Mouse (Mus musculus) CH12.LX (cell line): ENCODE measurements around the gene Xiap. TPM values are rescaled to one million over a fixed set of nuclear protein-coding genes. Genes with fewer than 3 reads are reported as not detected.

ENCODE experiments used
- DNase-seq: peaks from one replicate; pipeline ENCODE4 v3.0.0-alpha.2; 2013; ENCODE audit errors: extremely low read depth
- H3K27ac ChIP-seq: 2 replicates; pipeline ENCODE4 v1.5.1; 2012; ENCODE audit warnings: low read depth, mild to moderate bottlenecking, control low read depth, moderate library complexity; ENCODE audit not compliant: insufficient read depth
- H3K27me3 ChIP-seq: replicated peaks from 2 replicates; pipeline ENCODE3; 2012; ENCODE audit warnings: inconsistent platforms
- H3K36me3 ChIP-seq, 2 experiments: replicated peaks in 1 of 2; 2 replicates each; pipeline versions ENCODE3 to v1.6.1; 2012; ENCODE audit warnings: inconsistent platforms in 1 of 2, low read length in 1 of 2, mild to moderate bottlenecking in 1 of 2, mixed read lengths in 1 of 2, moderate library complexity in 1 of 2; ENCODE audit not compliant: control insufficient read depth in 1 of 2, insufficient read depth in 1 of 2
- H3K4me1 ChIP-seq, 2 experiments: 2 replicates each; pipeline ENCODE4 v1.6.1; 2012; ENCODE audit warnings: inconsistent platforms in 1 of 2, moderate library complexity in 1 of 2; ENCODE audit not compliant: insufficient read depth in 2 of 2, control insufficient read depth in 1 of 2
- H3K4me2 ChIP-seq: 2 replicates; pipeline ENCODE4 v1.6.1; 2012; ENCODE audit warnings: low read depth, mild to moderate bottlenecking, control low read depth; ENCODE audit not compliant: poor library complexity, insufficient read depth, severe bottlenecking
- H3K4me3 ChIP-seq, 3 experiments: fragments of 150-350 bp in 1 of 3; sonication (generic) in 1 of 3; replicated peaks in 1 of 3; 2 replicates each; pipeline versions ENCODE3 to v1.5.1; 2011 to 2012; ENCODE audit warnings: low read depth in 2 of 3, low read length in 2 of 3, mild to moderate bottlenecking in 2 of 3, moderate library complexity in 2 of 3, control low read depth in 1 of 3, improper control_type of control experiment in 1 of 3, inconsistent platforms in 1 of 3, mixed read lengths in 1 of 3; ENCODE audit not compliant: poor library complexity in 1 of 3
- H3K79me2 ChIP-seq: replicated peaks from 2 replicates; pipeline ENCODE4 v1.6.1; 2012; ENCODE audit warnings: mild to moderate bottlenecking, moderate library complexity; ENCODE audit not compliant: control insufficient read depth, poor library complexity, insufficient read depth, severe bottlenecking; ENCODE audit errors: extremely low read depth
- H3K9ac ChIP-seq: 2 replicates; pipeline ENCODE4 v1.6.1; 2012; ENCODE audit warnings: low read depth, mild to moderate bottlenecking, control low read depth, moderate library complexity; ENCODE audit not compliant: insufficient read depth
- H3K9me3 ChIP-seq: replicated peaks from 2 replicates; pipeline ENCODE3; 2012; ENCODE audit warnings: low read length, inconsistent platforms, mixed read lengths
- CTCF ChIP-seq, 2 experiments: IDR thresholded peaks in 1 of 2; conservative IDR thresholded peaks in 1 of 2; 2 replicates each; pipeline ENCODE4 v1.5.1; 2011 to 2012; ENCODE audit warnings: low read depth in 2 of 2, low read length in 2 of 2, improper control_type of control experiment in 1 of 2, inconsistent platforms in 1 of 2, mild to moderate bottlenecking in 1 of 2, moderate library complexity in 1 of 2
- ELF1 ChIP-seq: IDR thresholded peaks from 2 replicates; pipeline ENCODE4 v1.6.1; 2014; ENCODE audit warnings: low read depth, mild to moderate bottlenecking, inconsistent platforms, low read length, improper control_type of control experiment
- JUN ChIP-seq: IDR thresholded peaks from 2 replicates; pipeline ENCODE4 v1.6.1; 2011; ENCODE audit warnings: low read depth, mild to moderate bottlenecking, low read length, improper control_type of control experiment, moderate library complexity; ENCODE audit not compliant: insufficient read depth
- JUND ChIP-seq: conservative IDR thresholded peaks from 2 replicates; pipeline ENCODE4 v1.6.1; 2011; ENCODE audit warnings: low read depth, low read length, improper control_type of control experiment
- MAFK ChIP-seq: IDR thresholded peaks from 2 replicates; pipeline ENCODE4 v1.6.1; 2011; ENCODE audit warnings: low read length, improper control_type of control experiment; ENCODE audit not compliant: insufficient replicate concordance
- MAZ ChIP-seq: IDR thresholded peaks from 2 replicates; pipeline ENCODE4 v1.6.1; 2012; ENCODE audit warnings: low read depth, mild to moderate bottlenecking, inconsistent platforms, low read length, improper control_type of control experiment, moderate library complexity
- MEF2A ChIP-seq: IDR thresholded peaks from 2 replicates; pipeline ENCODE4 v1.6.1; 2014; ENCODE audit warnings: low read depth, mild to moderate bottlenecking, inconsistent platforms, low read length, improper control_type of control experiment, borderline replicate concordance
- NELFE ChIP-seq: IDR thresholded peaks from 2 replicates; pipeline ENCODE4 v1.6.1; 2011; ENCODE audit warnings: low read depth, low read length, improper control_type of control experiment
- RAD21 ChIP-seq: IDR thresholded peaks from 2 replicates; pipeline ENCODE4 v1.6.1; 2011; ENCODE audit warnings: low read depth, mild to moderate bottlenecking, low read length, improper control_type of control experiment, moderate library complexity
- SMC3 ChIP-seq: IDR thresholded peaks from 2 replicates; pipeline ENCODE4 v1.6.1; 2011; ENCODE audit warnings: low read depth, low read length, improper control_type of control experiment
- TBP ChIP-seq: conservative IDR thresholded peaks from 2 replicates; pipeline ENCODE4 v1.6.1; 2011; ENCODE audit warnings: low read depth, low read length, improper control_type of control experiment
- UBTF ChIP-seq: IDR thresholded peaks from 2 replicates; pipeline ENCODE4 v1.6.1; 2012; ENCODE audit warnings: low read depth, mild to moderate bottlenecking, inconsistent platforms, low read length, improper control_type of control experiment, moderate library complexity
- ZKSCAN1 ChIP-seq: IDR thresholded peaks from 2 replicates; pipeline ENCODE4 v1.6.1; 2012; ENCODE audit warnings: low read depth, inconsistent platforms, low read length, improper control_type of control experiment, borderline replicate concordance
- ZMIZ1 ChIP-seq: IDR thresholded peaks from 2 replicates; pipeline ENCODE4 v1.6.1; 2012; ENCODE audit warnings: low read depth, mild to moderate bottlenecking, inconsistent platforms, low read length, improper control_type of control experiment
- dilution Hi-C: fragments of 300-500 bp; cut with MboI; formaldehyde crosslinking; loops from 2 replicates; pipeline ENCODE4 v1.14.3; 2020; ENCODE audit warnings: low sequenced_read_pairs; ENCODE audit not compliant: extremely low pct_unique_long_range_greater_than_20kb, extremely low pct_ligation_motif_present
- in situ Hi-C: fragments of 300-500 bp; cut with MboI; formaldehyde crosslinking; loops from 3 replicates; pipeline ENCODE4 v1.14.3; 2019; ENCODE audit warnings: low sequenced_read_pairs, low pct_ligation_motif_present, low pct_unique_long_range_greater_than_20kb, mixed read lengths
- polyA plus RNA-seq: library from polyadenylated mRNA; unstranded; fragments of >175 nt; gene quantifications from 2 replicates; pipeline ENCODE4 v1.2.1, GENCODE M21; 2012; ENCODE audit warnings: low read depth; ENCODE audit not compliant: insufficient read length
- total RNA-seq, 2 experiments: library from RNA; depleted of rRNA; stranded (reverse); fragments of 300-350 nt in 1 of 2; fragments of >200 nt in 1 of 2; gene quantifications; 2 replicates each; pipeline ENCODE4 v1.2.3; 2012 to 2014

The Xiap gene
- total and polyA plus RNA-seq, 3 experiments, result 11.7 to 26.7 (median 17.9) TPM

DNA sequence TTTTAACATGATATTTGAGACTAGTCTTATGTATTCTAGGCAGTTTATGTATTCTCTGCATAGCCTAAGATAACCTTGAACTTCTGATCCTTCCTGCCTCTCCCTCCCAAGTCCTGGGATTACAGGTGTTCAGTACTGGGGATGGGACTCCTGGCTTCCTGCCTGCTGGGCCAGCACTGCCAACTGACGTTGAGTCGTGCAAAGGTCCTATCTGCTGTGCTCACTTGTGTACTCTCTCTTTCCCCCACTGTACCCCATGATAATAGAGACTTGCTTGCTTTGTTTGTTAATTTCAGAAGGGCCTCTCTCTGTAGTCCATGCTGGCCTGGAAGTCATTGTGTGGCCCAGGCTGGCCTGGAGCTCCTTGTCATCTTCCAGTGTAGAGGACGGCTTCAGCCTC, 45.7 kb upstream of the Xiap start:
- H3K4me2 ChIP-seq, result no peak overlapping the region
- in situ Hi-C loops, result no loop called here
- H3K36me3 ChIP-seq, result no peaks in the 10 kb centered on the region
- no peak overlapping the region for H3K9ac ChIP-seq
- H3K9me3 ChIP-seq, result no peaks in the 10 kb centered on the region
- no peak for TF ChIP-seq TBP
- no peak for TF ChIP-seq ZKSCAN1
- no peak for TF ChIP-seq UBTF
- TF ChIP-seq ELF1, result no peak
- TF ChIP-seq, all 38 proteins: peak for 0
- Histone ChIP-seq H3K4me3 (no peak overlapping the region), H3K27ac (no peak overlapping the region), H3K4me1 (peaks cover 3 to 8% of the 10 kb centered on the region in 2 experiments; a peak in 3 of 4 replicates), H3K79me2 (no peaks in the 10 kb centered on the region), H3K27me3 (no peaks in the 10 kb centered on the region)
- dilution Hi-C loops, result no loop called here
- no peak for DNase-seq

GRCm38 (mm10) chrX:42014502-42014901, 45.0 kb upstream of the Xiap start:
- no peaks in the 10 kb centered on the region for H3K9me3 ChIP-seq
- H3K4me1 ChIP-seq, result peaks cover 3 to 8% of the 10 kb centered on the region in 2 experiments; a peak in 3 of 4 replicates
- no peak overlapping the region for H3K4me3 ChIP-seq
- dilution Hi-C loops, result no loop called here
- in situ Hi-C loops, result no loop called here
- H3K4me2 ChIP-seq, result no peak overlapping the region
- no peak overlapping the region for H3K27ac ChIP-seq
- no peak for DNase-seq
- no peaks in the 10 kb centered on the region for H3K79me2 ChIP-seq
- no peaks in the 10 kb centered on the region for H3K36me3 ChIP-seq
- H3K9ac ChIP-seq, result no peak overlapping the region
- TF ChIP-seq JUN, result no peak
- no peak for TF ChIP-seq JUND
- TF ChIP-seq MEF2A, result no peak
- no peak for TF ChIP-seq NELFE
- TF ChIP-seq MAFK, result no peak
- no peak for TF ChIP-seq ELF1
- TF ChIP-seq SMC3, result no peak
- TF ChIP-seq ZMIZ1, result no peak
- no peaks in the 10 kb centered on the region for H3K27me3 ChIP-seq

DNA sequence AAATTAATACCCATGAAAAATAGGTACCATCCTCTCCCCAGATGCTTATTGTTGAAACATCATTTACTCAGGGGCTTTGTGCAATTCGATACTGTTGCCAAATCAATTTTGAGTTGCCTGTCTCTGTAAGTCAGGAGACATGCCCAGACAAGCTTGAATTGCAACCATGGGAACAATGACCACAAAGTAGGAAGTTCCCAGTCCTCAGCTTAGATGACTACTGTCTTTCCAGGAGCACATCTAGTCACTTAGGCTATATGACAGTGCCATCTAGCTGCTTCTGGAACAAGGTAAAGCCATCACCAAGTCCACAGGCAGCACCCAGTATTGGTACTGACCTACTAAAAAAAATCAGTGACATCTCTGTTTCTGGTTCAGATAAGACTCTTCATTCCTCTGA, 41.4 kb upstream of the Xiap start:
- dilution Hi-C loops, result no loop called here
- Histone ChIP-seq H3K4me1 (peaks cover 3 to 8% of the 10 kb centered on the region in 2 experiments; a peak in 3 of 4 replicates), H3K4me3 (no peak overlapping the region), H3K4me2 (no peak overlapping the region), H3K27me3 (no peaks in the 10 kb centered on the region), H3K9me3 (no peaks in the 10 kb centered on the region), H3K79me2 (no peaks in the 10 kb centered on the region), H3K27ac (no peak overlapping the region), H3K36me3 (no peaks in the 10 kb centered on the region), H3K9ac (no peak overlapping the region)
- DNase-seq, result peak; percentile 30
- TF ChIP-seq CTCF (conservative IDR thresholded peaks at IDR 0.05 in 1 of 2, IDR thresholded peaks at IDR 0.05 in 1 of 2; ENCODE audit: low read depth in 2 of 2, low read length in 2 of 2) (peak in 1 of 2 experiments; percentile 41; a peak in 2 of 4 replicates), RAD21 (peak; percentile 49), ELF1 (0 out of 2 replicates have a peak, but pooled peaks have one; percentile 24), MAZ (no peak)
- in situ Hi-C loops, result no loop called here
